Mouse (Mus musculus): ENCODE results near the gene Ankrd13d.

- TF ChIP-seq GATA1 (IDR thresholded peaks at IDR 0.05; ENCODE audit: low read length) = no peak
- TF ChIP-seq TAL1 (IDR thresholded peaks at IDR 0.05; ENCODE audit: low read length) = no peak
Observed at GRCm38 (mm10) chr19:4295391-4295790, 12.5 kb upstream of the Ankrd13d start.

Data from erythroblast, embryonic 14.5 days (primary cell).